Mouse (Mus musculus): ENCODE results near the gene Tubb2b. TPM values are rescaled to one million over a fixed set of nuclear protein-coding genes. Genes with fewer than 3 reads are reported as not detected.

Gene Tubb2b
- 13.1 and 47.8 TPM in 2 replicates for polyA plus RNA-seq (2012; rRNA removed; ENCODE audit: low replicate concordance)

DNA sequence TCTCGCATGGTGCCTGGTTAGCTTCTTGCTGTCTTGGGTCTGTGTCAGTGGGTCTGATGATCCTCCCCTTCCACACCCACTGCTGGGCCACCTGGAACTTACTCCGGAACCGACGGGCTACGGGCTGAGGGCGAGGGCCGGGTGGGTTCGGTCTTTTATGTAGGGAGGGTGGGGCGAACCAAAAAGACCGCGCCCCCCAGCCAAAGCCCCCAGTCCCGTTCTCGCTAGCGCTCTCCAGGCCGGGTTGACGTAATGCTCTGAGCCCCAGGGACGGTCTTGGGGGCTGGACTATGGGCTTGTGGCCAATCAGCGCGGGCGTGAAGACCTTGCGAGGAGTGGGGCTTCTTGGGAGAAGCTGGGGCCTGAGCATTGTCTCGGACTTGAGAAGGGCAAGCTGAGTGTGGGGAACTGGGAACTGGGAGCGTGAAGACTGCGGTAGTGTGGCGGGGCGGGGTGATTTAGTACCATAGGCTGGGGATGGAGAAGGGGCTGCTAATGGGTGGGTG, at the start of gene Tubb2b:
TSS of gene Tubb2b (minus strand) at position 241 of the 506 bp plus-strand sequence.

DNA sequence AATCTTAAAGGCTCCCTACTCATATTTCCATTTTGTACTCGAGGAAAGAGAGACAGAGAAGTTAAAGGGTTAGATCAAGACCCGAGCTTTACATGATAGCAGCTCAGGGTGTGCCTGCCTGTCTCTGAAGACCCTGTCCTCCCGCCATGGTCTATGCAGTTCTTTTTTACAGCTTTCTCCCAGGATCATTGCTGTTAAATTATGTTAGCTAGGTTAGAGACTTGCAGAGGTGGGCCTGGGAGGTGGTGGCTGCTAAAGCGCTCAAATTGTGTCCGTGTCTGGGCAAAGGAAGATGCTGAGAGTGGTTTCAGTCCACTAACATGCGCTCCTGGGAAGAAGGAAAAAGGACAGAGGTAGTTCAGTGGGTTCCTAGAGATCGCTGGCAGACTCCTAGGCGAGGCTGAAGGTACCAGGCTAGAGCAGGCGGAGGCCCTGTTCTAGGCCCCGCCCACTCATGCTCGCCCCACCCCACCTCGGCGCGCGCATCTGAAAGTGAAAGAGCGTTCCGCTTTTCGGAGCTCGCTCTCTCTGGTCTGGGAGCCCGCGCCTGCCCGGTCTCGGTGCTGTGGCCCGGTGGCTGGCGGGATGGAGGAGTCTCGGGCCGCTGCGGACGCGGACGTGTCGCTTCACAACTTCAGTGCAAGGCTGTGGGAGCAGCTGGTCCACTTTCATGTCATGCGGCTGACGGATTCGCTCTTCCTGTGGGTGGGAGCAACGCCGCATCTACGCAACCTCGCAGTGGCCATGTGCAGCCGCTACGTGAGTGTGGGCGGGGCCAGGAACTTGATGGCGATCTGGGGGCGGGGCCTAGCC, 32.4 kb upstream of the Tubb2b start, which contains the start of gene Psmg4:
TSS of gene Psmg4 (plus strand) at position 474 of the 813 bp plus-strand sequence.

DNA sequence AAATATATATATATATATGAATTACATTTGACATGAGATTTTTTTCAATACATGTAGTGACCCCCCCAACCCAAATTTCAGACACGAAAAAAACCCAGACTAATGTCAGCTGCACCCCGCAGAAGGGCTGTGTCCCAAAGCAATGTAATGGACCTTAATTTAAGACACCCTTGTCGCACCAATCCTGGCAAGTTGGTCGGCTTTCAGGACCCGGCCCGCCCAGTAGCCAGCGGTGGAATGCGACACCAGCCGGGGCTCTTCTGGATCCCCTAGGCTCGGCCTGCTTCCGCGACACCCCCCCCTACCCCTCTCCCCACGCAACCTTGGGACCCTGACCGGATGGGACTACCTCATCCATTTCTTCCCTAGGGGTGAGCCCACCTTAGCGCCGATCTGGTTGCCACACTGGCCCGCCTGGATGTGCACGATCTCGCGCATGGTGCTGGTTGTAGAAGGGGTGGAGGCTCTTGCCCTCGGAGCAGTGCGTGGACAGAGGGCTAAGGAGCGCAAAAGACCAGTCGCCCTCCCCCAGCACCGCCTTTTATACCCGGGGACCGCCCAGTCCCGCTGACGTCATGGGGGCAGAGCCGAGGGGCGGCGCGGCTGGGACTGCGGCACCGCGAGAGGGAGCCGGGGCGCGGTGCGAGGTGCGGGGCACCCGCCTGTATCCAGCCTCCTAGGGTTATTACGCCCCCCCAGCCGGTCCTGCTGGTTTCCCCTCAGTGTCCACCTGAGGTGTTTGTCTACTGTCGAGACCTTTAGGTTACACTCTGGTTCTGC, 52.6 kb downstream of the Tubb2b start, which contains the start of gene Tubb2a:
TSS of gene Tubb2a (minus strand) at position 516 of the 780 bp plus-strand sequence.

Other genes starting within 250 kb of the Tubb2b start
- 0.23 and 0.57 TPM in 2 replicates for gene Serpinb6c, start 224.8 kb downstream of the Tubb2b start, polyA plus RNA-seq (2012; rRNA removed; ENCODE audit: low replicate concordance)
- gene Nqo2, start 165.8 kb downstream of the Tubb2b start, polyA plus RNA-seq (2012; rRNA removed; ENCODE audit: low replicate concordance): 9.8 and 14.5 TPM in 2 replicates
- 7.6 and 11.5 TPM in 2 replicates for gene Ripk1, start 128.1 kb downstream of the Tubb2b start, polyA plus RNA-seq (2012; rRNA removed; ENCODE audit: low replicate concordance)
- 85.4 and 97.9 TPM in 2 replicates for gene Serpinb6a, start 127.7 kb downstream of the Tubb2b start, polyA plus RNA-seq (2012; rRNA removed; ENCODE audit: low replicate concordance)
- gene Bphl, start 92.9 kb downstream of the Tubb2b start, polyA plus RNA-seq (2012; rRNA removed; ENCODE audit: low replicate concordance): 49.4 and 69.3 TPM in 2 replicates
- gene Tubb2a, start 52.5 kb downstream of the Tubb2b start, polyA plus RNA-seq (2012; rRNA removed; ENCODE audit: low replicate concordance): 307 and 374 TPM in 2 replicates
- gene Psmg4, start 32.5 kb upstream of the Tubb2b start, polyA plus RNA-seq (2012; rRNA removed; ENCODE audit: low replicate concordance): 62.9 and 101 TPM in 2 replicates
- 17.2 and 28.0 TPM in 2 replicates for gene Slc22a23, start 214.7 kb upstream of the Tubb2b start, polyA plus RNA-seq (2012; rRNA removed; ENCODE audit: low replicate concordance)